Mouse (Mus musculus) MEL (cell line): ENCODE results near the gene Gm45208.

Source experiments
- CTCF ChIP-seq, 3 experiments: IDR thresholded peaks in 2 of 3; conservative IDR thresholded peaks in 1 of 3; 2 replicates each; pipeline ENCODE4 v1.5.1; 2011 to 2012; ENCODE audit warnings: low read length in 3 of 3, low read depth in 2 of 3, mild to moderate bottlenecking in 2 of 3, improper control_type of control experiment in 1 of 3, inconsistent platforms in 1 of 3, mixed read lengths in 1 of 3, moderate library complexity in 1 of 3; ENCODE audit not compliant: control insufficient read depth in 1 of 3, insufficient read depth in 1 of 3, poor library complexity in 1 of 3, severe bottlenecking in 1 of 3
- POLR2A ChIP-seq, 2 experiments: IDR thresholded peaks; 2 replicates each; pipeline ENCODE4 v1.6.1; 2011 to 2012; ENCODE audit warnings: low read length in 2 of 2, mild to moderate bottlenecking in 2 of 2, control low read depth in 1 of 2, improper control_type of control experiment in 1 of 2, low read depth in 1 of 2, moderate library complexity in 1 of 2; ENCODE audit not compliant: control insufficient read depth in 1 of 2, insufficient read depth in 1 of 2, poor library complexity in 1 of 2
- TCF12 ChIP-seq: IDR thresholded peaks from 2 replicates; pipeline ENCODE4 v1.6.1; 2014; ENCODE audit warnings: low read depth, mild to moderate bottlenecking, inconsistent platforms, low read length, improper control_type of control experiment, moderate library complexity
- ZC3H11A ChIP-seq: IDR thresholded peaks from 2 replicates; pipeline ENCODE4 v1.6.1; 2012; ENCODE audit warnings: low read depth, mild to moderate bottlenecking, inconsistent platforms, low read length, improper control_type of control experiment

GRCm38 (mm10) chrX:7764657-7765280 is 42.7 kb downstream of the Gm45208 start:
- no peak for TF ChIP-seq POLR2A (IDR thresholded peaks at IDR 0.05; ENCODE audit: control insufficient read depth in 1 of 2, insufficient read depth in 1 of 2, low read depth in 1 of 2, low read length in 2 of 2, poor library complexity in 1 of 2)
- no peak for TF ChIP-seq ZC3H11A
- no peak for TF ChIP-seq CTCF (IDR thresholded peaks at IDR 0.05 in 2 of 3, conservative IDR thresholded peaks at IDR 0.05 in 1 of 3; ENCODE audit: control insufficient read depth in 1 of 3, insufficient read depth in 1 of 3, low read depth in 2 of 3, low read length in 3 of 3, poor library complexity in 1 of 3, severe bottlenecking in 1 of 3)
- TF ChIP-seq TCF12 = no peak
